Mouse (Mus musculus): Measurements from ENCODE around the gene Boc.

- TF ChIP-seq POLR2A (IDR thresholded peaks at IDR 0.05; ENCODE audit: extremely low read depth, insufficient read depth, low read length) (no peak), CTCF (IDR thresholded peaks at IDR 0.05; ENCODE audit: low read depth, low read length) (no peak)
Measured at GRCm38 (mm10) chr16:44557661-44558470, 831 bp downstream of the Boc start.
